Mouse (Mus musculus): Measurements from ENCODE around the gene Ripply3. TPM values are rescaled to one million over a fixed set of nuclear protein-coding genes. Genes with fewer than 3 reads are reported as not detected.

Gene Ripply3
- polyA plus RNA-seq, 1 experiment from 2014 or later, result 4.3 TPM

DNA sequence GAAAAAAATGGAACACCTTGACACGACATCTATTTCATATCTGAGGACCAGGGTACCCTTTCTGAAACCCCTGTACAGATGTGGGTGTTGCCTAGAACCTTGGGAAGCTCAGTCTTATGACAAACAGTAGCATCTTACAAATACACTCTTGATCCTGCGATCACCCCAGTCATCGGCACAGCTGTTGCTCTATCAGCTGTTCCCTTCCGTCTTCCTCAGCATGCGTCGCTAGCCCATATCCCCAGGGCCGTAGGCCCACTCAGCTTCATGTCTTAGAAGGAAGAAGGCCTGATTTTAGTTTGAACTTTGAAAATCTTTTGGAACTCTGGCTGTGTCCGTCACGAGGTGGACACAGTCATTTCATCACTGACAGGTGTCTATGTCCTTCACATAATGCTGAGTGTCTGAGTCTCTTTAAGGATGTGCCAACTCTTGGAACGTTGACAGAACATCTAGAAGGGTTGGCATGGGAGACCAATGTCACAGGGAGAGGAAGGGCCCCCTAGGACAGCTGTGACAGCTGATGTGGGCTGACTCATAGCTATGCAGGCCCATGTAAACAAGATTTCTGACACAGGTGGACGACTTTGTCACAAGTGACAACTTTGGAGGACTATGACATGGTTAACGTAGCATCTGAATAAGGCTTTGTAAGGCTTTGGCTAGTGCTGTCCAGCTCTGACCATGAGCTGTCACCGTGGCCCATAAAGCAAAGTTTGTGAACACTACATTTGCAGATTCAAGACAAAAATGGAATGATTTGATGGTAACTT, 32.5 kb downstream of the Ripply3 start:
- 0 out of 2 replicates have a peak, but pooled peaks cover 3% of the 10 kb centered on the region for H3K4me1 ChIP-seq (replicated peaks)
- no peak overlapping the region for H3K27ac ChIP-seq
- no peak overlapping the region for H3K9ac ChIP-seq (replicated peaks)
- 85% methylated on average over 13 of the region's 13 CpGs for WGBS
- H3K4me3 ChIP-seq (replicated peaks), result no peak overlapping the region
- no peak for ATAC-seq (ENCODE audit: insufficient number of reproducible peaks, insufficient read depth, low FRiP score, low TSS enrichment, low read depth)
- H3K36me3 ChIP-seq, result peaks cover 13% of the 10 kb centered on the region; the same call in 1 of the 2 replicates
- no peak overlapping the region for H3K4me2 ChIP-seq
- H3K9me3 ChIP-seq, result no peaks in the 10 kb centered on the region
- H3K27me3 ChIP-seq, result no peaks in the 10 kb centered on the region

DNA sequence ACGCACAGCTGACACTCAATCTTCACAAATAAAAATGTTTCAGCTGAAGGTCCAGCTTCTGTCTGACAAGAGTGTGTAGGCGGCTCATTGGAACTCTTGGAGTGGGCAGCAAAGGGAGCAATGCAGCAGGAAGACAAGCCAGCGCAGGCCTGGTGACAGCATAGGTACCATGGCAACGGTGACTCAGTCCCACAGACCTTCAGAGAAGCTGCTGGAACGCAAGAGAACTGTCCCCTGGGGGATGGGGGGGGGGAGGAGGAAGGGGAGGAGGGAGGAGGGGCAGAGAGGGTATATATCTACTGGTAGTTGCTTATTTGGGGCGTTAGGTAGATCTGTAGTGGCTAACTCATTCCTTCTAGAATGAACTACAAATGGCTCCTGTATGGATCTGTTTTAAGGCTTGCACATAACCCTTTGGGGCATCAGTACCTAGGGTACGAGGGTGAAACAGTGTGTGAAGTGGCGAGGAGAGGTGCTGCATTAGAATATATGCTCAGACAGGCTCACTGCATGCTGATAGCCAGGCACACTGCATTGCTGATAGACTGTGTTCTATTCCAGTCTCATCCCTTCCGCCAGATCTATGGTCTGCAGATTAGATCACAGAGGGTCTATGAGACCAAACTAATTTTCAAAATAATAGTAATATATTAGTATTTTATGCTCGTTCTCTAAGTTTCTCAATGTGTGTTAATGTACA, 34.1 kb downstream of the Ripply3 start:
- ATAC-seq (ENCODE audit: insufficient number of reproducible peaks, insufficient read depth, low FRiP score, low TSS enrichment, low read depth), result no peak
- Histone ChIP-seq H3K9ac (replicated peaks) (no peak overlapping the region), H3K27me3 (no peaks in the 10 kb centered on the region), H3K4me3 (replicated peaks) (no peak overlapping the region), H3K4me2 (no peak overlapping the region), H3K9me3 (no peaks in the 10 kb centered on the region), H3K4me1 (replicated peaks) (0 out of 2 replicates have a peak, but pooled peaks cover 3% of the 10 kb centered on the region), H3K36me3 (peaks cover 24% of the 10 kb centered on the region; the same call in 1 of the 2 replicates), H3K27ac (no peak overlapping the region)
- WGBS, result 51% methylated on average over 10 of the region's 10 CpGs

DNA sequence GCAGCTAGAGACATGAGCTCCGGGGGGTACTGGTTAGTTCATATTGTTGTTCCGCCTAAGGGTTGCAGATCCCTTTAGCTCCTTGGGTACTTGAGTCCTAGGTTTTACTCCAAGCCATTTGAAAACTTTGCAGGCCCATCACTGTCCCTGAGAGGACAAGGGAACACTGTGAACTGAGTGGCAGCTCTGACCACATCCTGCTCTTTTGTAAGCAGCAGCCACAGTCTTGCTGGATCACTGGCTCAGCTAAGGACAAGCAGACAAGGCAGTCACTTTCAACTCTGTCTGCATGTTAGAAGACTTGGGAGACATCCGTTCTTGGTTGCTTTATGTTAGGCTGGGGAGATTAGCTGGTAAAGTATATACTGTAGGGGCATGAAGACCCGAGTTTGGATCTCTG, 35.6 kb downstream of the Ripply3 start:
- H3K36me3 ChIP-seq, result peaks cover 24% of the 10 kb centered on the region; the same call in 1 of the 2 replicates
- H3K4me2 ChIP-seq, result no peak overlapping the region
- 88% methylated on average over 4 of the region's 4 CpGs for WGBS
- H3K9ac ChIP-seq (replicated peaks), result no peak overlapping the region
- ATAC-seq (ENCODE audit: insufficient number of reproducible peaks, insufficient read depth, low FRiP score, low TSS enrichment, low read depth), result no peak
- H3K4me3 ChIP-seq (replicated peaks), result no peak overlapping the region
- no peak overlapping the region for H3K27ac ChIP-seq
- 0 out of 2 replicates have a peak, but pooled peaks cover 3% of the 10 kb centered on the region for H3K4me1 ChIP-seq (replicated peaks)
- H3K9me3 ChIP-seq, result no peaks in the 10 kb centered on the region
- no peaks in the 10 kb centered on the region for H3K27me3 ChIP-seq

DNA sequence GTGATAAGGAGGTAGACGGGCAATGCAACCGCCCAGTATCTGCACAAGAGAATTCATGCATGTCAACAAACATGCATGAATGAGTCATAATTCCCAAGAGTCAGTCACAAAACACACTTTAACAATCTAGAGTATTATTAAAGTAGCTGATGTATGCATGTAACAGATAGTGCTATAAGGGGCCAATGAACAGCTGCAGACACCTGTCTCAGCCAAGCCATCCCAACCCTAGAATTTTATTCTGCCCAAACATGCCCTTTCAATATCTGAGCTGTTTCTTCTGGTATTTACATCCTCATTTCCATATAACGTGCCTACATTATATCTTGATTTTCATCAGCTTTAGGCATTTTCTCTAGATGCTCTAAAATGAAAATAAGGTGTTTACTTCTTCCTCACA, 37.2 kb downstream of the Ripply3 start:
- H3K36me3 ChIP-seq, result peaks cover 24% of the 10 kb centered on the region; the same call in 1 of the 2 replicates
- no peak overlapping the region for H3K9ac ChIP-seq (replicated peaks)
- no peak for ATAC-seq (ENCODE audit: insufficient number of reproducible peaks, insufficient read depth, low FRiP score, low TSS enrichment, low read depth)
- H3K4me3 ChIP-seq (replicated peaks), result no peak overlapping the region
- H3K9me3 ChIP-seq, result no peaks in the 10 kb centered on the region
- H3K27ac ChIP-seq, result no peak overlapping the region
- H3K27me3 ChIP-seq, result no peaks in the 10 kb centered on the region
- H3K4me2 ChIP-seq, result no peak overlapping the region
- 96% methylated on average over 3 of the region's 3 CpGs for WGBS
- H3K4me1 ChIP-seq (replicated peaks), result peaks cover 11% of the 10 kb centered on the region; the same call in 1 of the 2 replicates

DNA sequence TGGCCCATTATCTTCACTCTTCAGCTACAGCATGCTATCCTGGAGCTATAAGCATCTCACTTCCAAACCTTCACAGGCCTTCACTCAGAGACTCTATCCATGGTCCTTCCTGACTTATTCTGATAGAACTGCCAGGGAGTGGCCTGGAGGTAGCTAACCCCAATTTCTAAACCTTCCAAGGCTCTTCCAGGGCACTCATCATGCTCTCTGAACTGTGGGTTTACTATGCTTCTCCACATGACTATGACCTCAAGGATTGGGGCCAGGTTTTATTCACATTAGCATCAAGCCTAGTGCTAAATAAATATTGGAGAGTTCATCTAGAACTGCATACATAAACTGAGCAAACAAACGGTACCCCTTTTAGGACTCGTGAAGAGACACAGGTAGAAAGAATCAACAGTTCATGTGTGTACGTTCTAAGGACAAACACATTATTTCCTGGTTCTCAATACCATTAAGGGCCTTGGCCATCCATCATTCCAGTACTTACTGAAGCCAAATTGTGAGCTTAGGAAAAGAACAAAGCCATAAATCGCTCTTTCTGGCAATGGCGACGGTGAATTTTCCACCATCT, 41.5 kb downstream of the Ripply3 start:
- H3K4me1 ChIP-seq (replicated peaks), result peaks cover 17% of the 10 kb centered on the region
- peaks cover 16% of the 10 kb centered on the region; the same call in 1 of the 2 replicates for H3K36me3 ChIP-seq
- H3K4me2 ChIP-seq, result peak overlapping the region; percentile 69
- H3K4me3 ChIP-seq (replicated peaks), result peak overlapping the region; percentile 87
- WGBS, result 9% methylated on average over 6 of the region's 6 CpGs
- H3K27me3 ChIP-seq, result no peaks in the 10 kb centered on the region
- peak overlapping the region; percentile 96 for H3K27ac ChIP-seq
- peak overlapping the region; percentile 94 for H3K9ac ChIP-seq (replicated peaks)
- no peak for ATAC-seq (ENCODE audit: insufficient number of reproducible peaks, insufficient read depth, low FRiP score, low TSS enrichment, low read depth)
- H3K9me3 ChIP-seq, result no peaks in the 10 kb centered on the region

DNA sequence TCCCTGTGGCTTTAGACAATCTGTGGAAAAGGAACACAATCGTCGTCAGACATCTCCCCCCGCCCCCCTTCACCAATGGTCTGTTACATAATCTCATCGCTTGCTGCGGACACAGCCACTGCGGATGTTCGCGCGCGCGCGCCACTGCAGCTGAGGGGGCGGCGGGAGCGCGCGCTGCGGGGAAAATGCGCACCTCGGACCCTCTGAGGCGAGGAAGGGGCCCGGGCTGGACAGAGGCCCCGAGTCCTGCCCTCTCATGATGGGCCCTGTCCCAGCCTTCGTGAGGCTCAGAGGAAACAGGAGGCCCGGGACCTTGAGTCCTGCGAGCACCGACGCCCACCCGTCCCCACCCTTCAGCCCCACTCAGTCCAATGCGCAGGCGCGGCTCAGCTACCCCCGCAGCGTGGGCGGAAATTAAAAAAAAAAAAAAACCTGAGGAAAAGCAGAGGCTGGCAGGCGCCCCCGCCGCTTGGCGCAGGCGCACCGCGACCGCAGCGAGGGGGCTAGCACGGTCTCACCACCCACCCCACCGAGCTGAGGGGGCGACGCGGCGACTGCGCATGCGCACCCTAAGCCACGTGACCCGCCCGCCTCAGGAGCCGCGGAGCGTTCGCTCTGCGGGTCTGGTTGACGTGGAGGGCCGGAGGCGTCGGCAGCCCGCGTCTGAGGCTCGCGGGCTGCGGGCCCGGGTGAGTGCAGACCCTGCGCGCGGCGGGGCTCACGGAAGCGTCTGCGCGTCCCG, 42.1 kb downstream of the Ripply3 start, which contains the start of gene Ttc3:
Ttc3 (plus strand) TSS at position 446 of the 742 bp plus-strand sequence.
- WGBS, result under 1% methylated on average over 78 of the region's 79 CpGs
- peak within 1 kb of the TSS; percentile 87 for H3K4me3 ChIP-seq (replicated peaks)
- H3K9ac ChIP-seq (replicated peaks), result peak within 1 kb of the TSS; percentile 94
- H3K9me3 ChIP-seq, result no peaks in the 10 kb centered on the region
- H3K36me3 ChIP-seq, result peaks cover 10% of the 10 kb centered on the region; the same call in 1 of the 2 replicates
- peaks cover 17% of the 10 kb centered on the region for H3K4me1 ChIP-seq (replicated peaks)
- H3K4me2 ChIP-seq, result peak within 1 kb of the TSS; percentile 69
- ATAC-seq (ENCODE audit: insufficient number of reproducible peaks, insufficient read depth, low FRiP score, low TSS enrichment, low read depth), result peak; percentile 80
- H3K27ac ChIP-seq, result peak within 1 kb of the TSS; percentile 96
- no peaks in the 10 kb centered on the region for H3K27me3 ChIP-seq

DNA sequence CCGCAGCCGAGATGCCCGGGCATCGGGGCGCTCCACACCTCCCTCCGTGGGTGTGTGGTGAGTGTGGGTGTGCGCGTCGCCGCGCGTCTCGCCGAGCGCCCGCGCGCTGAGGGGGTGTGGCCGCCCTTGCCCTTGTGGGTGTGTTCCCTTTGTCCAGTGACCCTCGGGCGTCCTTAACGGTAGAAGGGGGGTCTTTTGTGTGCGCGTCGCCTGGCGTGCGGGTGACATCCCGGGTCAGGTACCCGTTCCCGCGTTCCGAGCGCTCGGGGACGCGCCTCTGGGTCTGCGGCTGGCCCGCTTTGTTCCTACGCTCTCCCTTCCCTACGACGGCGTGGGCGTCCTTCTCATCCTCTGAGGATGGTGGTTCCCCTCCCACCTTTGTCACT, 42.7 kb downstream of the Ripply3 start:
- peaks cover 17% of the 10 kb centered on the region for H3K4me1 ChIP-seq (replicated peaks)

DNA sequence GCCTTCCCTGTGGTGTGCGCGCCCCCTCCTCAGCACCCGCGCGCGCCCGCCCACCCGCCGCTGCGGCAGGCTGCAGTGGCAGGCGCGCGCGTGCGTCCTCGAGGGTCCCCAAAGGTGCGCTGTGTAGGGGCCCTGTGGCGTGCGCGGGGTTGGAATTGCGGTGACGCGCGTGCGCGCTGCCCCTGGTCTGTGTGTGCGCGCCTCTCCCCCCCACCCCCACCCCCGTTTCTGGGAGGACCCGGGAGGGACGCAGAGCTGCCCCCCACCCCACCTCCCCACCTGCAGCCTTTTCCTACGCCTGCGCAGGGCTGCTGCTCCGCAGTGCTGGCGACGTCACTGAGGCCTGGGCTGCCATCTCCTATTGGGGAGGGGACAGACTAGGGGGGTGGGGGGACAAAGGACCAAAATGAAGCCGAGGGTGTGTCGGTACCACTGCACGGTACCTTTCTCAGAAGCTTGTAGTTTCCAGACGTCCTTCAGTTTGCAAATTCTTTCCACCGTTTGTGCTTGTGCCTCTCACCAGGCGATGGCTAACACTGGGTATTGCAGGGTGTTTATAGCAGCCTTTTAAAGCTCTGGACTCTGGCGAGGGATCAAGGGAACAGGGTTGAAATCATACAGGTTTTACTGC, 43.2 kb downstream of the Ripply3 start, which contains the start of gene Pigp:
Pigp (minus strand) TSS at position 542 of the 631 bp plus-strand sequence.
- peak; percentile 88 for ATAC-seq (ENCODE audit: insufficient number of reproducible peaks, insufficient read depth, low FRiP score, low TSS enrichment, low read depth)
- Histone ChIP-seq H3K9me3 (no peaks in the 10 kb centered on the region), H3K36me3 (peaks cover 8% of the 10 kb centered on the region; the same call in 1 of the 2 replicates), H3K4me3 (replicated peaks) (peak within 1 kb of the TSS; percentile 87), H3K9ac (replicated peaks) (peak within 1 kb of the TSS; percentile 94), H3K4me2 (peak within 1 kb of the TSS; percentile 69), H3K4me1 (replicated peaks) (peaks cover 17% of the 10 kb centered on the region), H3K27me3 (no peaks in the 10 kb centered on the region), H3K27ac (peak within 1 kb of the TSS; percentile 96)
- under 1% methylated on average over 40 of the region's 43 CpGs for WGBS

More for the DNA sequence above, 42.7 kb downstream of the Ripply3 start:
- peak overlapping the region; percentile 87 for H3K4me3 ChIP-seq (replicated peaks)
- ATAC-seq (ENCODE audit: insufficient number of reproducible peaks, insufficient read depth, low FRiP score, low TSS enrichment, low read depth), result peak; percentile 72
- WGBS, result under 1% methylated on average over 39 of the region's 43 CpGs
- peak overlapping the region; percentile 94 for H3K9ac ChIP-seq (replicated peaks)
- H3K27me3 ChIP-seq, result no peaks in the 10 kb centered on the region
- no peaks in the 10 kb centered on the region for H3K9me3 ChIP-seq
- peak overlapping the region; percentile 96 for H3K27ac ChIP-seq
- H3K36me3 ChIP-seq, result peaks cover 10% of the 10 kb centered on the region; the same call in 1 of the 2 replicates
- H3K4me2 ChIP-seq, result peak overlapping the region; percentile 69

DNA sequence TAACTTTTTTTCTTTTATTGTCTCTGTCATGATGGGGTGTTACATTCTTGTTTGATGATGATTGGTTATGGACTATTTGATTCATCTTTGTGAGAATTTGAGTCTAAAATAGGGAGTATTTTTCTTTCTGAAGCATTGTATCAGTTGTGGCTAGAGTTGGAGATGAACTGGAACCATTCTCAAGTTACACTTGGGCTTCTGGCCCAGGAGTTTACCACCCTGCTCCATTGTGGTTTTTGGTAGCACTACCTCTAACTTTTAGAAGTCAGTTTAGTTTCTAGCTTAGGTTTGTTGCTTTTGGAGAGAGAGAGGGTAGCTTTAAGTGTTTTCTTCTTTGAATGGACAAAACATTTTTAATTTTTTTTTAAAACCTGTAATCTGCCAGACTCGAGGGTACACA, 51.2 kb downstream of the Ripply3 start:
- Histone ChIP-seq H3K4me1 (replicated peaks) (peaks cover 8% of the 10 kb centered on the region), H3K36me3 (no peaks in the 10 kb centered on the region), H3K27ac (no peak overlapping the region), H3K4me3 (replicated peaks) (no peak overlapping the region), H3K4me2 (no peak overlapping the region), H3K27me3 (no peaks in the 10 kb centered on the region), H3K9me3 (no peaks in the 10 kb centered on the region), H3K9ac (replicated peaks) (no peak overlapping the region)
- WGBS, result 97% methylated on average over 1 of the region's 1 CpGs
- no peak for ATAC-seq (ENCODE audit: insufficient number of reproducible peaks, insufficient read depth, low FRiP score, low TSS enrichment, low read depth)

DNA sequence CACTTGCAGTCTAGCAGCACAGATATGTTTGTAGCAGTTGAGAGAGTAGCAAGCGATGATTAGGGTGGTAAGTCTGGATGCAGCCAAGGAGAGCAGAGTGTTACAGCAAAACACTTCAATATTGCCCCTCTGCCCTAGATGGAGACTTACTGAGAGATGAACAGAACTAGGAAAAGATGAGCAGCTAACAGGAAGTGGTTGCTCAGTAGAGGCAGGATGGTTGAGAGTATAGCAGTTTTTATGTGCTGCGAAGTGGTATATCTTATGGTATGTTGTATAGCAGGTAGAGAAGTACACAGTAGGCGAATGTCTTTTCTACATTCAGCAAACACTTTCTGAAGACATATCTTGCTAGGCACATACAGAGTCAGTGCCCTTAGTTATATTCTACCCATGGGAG, 55.1 kb downstream of the Ripply3 start:
- Histone ChIP-seq H3K9me3 (no peaks in the 10 kb centered on the region), H3K9ac (replicated peaks) (no peak overlapping the region), H3K27me3 (no peaks in the 10 kb centered on the region), H3K27ac (no peak overlapping the region), H3K4me1 (replicated peaks) (peaks cover 4% of the 10 kb centered on the region), H3K4me2 (no peak overlapping the region), H3K36me3 (peaks cover 6% of the 10 kb centered on the region; the same call in 1 of the 2 replicates), H3K4me3 (replicated peaks) (no peak overlapping the region)
- WGBS, result 93% methylated on average over 3 of the region's 3 CpGs
- ATAC-seq (ENCODE audit: insufficient number of reproducible peaks, insufficient read depth, low FRiP score, low TSS enrichment, low read depth), result no peak

Data from limb, embryonic 12.5 days (tissue).